Mouse (Mus musculus) thymus, adult 18-20 months (tissue): ENCODE data around the gene Sim2.

Experiments used
- DNase-seq, 2 experiments: peaks; one replicate each; pipeline ENCODE4 v3.0.0; 2022; ENCODE audit warnings: mixed read lengths in 2 of 2

Sim2 gene

DNA sequence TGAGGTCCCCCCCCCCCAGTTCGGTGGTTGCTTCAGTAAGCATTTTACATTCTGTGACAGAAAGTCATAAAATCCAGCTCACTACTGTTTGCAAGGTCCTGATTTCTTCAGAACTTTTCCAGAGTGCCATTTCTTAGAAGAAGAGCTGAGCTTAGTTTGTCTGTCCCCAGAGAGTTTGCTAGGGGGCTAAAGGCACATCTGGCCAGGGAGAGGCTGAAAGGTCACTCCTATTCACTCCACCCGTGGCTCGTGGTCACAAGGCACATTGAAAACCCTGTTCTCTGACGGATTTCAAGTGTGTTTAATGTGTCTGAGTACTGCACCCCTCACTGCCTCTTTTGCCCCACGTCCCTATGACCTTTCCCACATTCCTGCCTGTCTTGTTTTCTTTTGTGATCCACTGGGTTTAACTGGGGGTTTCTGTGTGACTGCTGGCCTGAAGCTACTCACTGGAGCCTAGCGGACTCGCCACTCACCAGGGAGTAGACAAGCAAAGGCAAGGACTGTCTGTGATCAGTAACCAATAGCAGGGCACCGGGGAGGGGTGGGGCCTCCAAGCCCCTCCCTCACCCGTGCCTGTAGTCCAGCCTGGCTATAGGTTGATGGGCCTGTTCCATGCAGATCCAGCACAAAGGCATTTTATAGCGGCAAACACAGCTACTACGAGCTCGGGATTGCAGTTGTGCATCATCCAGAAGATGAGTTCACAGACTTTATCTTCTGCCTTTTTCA lies 13.2 kb downstream of the Sim2 start:
- no peak for DNase-seq

DNA sequence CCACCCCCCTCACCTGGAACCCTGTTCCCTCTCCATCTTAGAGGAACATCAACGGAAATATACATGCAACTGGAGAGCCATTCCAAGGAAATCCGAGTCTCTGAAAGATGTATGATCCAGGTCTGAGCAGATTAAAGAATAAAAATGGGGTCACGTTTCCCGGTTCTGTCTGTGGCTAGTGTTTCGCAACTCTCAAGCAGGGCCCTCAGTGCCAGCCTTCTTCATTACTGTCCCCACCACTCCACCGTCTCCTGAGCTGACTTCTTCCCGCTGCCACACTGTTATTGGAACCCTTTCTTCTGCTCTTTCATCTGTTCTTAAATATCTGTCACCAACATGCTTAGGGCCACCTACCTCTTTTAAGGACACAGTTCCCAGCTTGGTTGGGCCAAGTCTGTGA lies 28.4 kb downstream of the Sim2 start:
- DNase-seq: no peak

DNA sequence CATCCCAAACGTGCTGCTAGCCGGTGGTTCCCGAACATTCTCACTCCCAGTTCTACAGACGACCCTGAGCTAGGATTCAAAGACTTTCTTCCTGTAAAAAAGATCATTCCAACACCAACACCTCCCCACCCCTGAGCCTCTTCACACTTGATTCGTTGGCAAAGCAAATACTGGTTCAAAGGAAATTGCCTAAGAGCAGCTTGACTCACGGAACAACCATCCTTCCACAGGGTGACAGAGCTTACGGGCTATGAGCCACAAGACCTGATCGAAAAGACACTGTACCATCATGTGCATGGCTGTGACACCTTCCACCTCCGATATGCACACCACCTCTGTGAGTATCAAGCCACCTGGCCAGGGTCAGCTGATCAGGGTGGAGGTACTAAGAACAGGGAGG lies 30.0 kb downstream of the Sim2 start:
- DNase-seq: no peak

DNA sequence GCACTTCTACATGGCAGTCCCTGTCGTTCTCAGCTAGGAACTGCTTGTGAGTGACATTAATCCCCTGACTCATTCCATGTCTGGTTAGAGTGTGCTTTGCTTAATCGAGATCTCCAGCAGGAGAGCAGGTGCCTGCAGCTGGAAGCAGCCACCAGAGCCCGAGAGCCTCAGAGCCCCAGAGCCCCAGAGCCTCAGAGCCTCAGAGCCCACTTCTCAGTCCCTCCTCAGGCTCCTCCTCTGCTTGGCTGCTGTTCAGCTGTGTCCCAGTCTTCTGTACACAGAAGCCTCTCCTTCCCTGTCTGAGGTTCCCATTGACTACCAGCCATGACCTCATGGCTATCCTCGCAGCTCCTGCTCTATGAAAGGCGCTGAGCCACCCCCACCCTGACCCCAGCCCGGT lies 32.6 kb downstream of the Sim2 start:
- no peak for DNase-seq

DNA sequence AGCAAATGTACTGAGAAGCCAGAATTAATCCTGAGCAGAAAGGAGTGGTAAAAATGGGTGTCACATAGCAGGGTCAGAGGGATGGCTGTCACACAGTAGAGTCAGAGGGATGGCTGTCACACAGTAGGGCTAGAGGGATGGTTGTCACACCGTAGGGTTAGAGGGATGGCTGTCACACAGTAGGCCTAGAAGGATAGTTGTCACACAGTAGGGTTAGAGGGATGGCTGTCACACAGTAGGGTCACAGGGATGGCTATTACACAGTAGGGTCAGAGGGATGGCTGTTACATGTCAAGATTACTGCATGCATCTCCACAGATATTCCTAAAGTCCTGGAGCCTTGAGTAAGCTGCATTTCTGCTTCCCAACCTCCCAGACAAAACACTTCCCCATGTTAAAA lies 33.7 kb downstream of the Sim2 start:
- DNase-seq: no peak

GRCm38 (mm10) chr16:94122347-94122746 lies 37.6 kb downstream of the Sim2 start:
- no peak for DNase-seq

DNA sequence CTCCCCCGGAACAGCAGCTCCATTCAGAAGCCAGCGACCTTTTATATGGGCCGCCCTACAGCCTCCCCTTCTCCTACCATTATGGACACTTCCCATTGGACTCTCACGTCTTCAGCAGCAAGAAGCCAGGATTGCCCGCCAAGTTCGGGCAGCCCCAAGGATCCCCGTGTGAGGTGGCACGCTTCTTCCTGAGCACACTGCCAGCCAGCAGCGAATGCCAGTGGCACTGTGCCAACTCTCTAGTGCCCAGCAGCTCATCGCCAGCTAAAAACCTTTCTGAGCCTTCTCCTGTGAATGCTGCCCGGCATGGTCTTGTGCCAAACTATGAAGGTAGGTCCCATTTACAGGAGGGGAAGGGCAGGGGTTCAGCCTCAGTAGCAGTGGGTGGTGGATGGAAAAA lies 38.5 kb downstream of the Sim2 start:
- no peak for DNase-seq

DNA sequence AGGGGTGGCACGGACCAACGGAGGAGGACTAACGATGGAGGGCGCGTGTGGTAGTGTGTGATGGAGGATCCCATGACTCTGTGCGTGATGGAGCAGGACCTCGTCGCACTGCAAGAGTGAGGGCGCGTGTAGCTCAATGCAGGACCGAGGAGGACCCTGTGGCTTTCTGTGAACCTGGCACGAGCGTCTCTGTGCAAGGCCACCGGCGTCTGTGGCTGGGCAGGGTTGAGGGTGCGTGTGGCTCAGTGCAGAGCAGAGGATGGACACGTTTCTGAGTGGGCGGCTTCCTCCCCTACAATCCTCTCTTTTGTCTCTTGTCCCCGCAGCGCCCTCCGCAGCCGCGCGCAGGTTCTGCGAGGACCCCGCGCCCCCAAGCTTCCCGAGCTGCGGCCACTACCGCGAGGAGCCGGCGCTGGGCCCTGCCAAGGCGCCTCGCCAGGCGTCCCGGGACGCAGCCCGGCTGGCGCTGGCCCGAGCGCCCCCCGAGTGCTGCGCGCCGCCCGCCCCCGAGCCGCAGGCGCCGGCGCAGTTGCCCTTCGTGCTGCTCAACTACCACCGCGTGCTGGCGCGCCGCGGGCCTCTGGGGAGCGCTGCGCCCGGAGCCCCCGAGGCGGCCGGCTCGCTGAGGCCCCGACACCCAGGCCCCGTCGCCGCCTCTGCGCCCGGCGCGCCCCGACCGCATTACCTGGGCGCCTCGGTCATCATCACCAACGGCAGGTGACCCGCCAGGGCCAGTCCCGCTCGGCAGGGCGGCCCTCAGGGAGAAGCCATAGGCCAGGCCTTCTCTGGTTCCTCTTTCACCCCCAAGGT lies 40.6 kb downstream of the Sim2 start:
- no peak for DNase-seq

DNA sequence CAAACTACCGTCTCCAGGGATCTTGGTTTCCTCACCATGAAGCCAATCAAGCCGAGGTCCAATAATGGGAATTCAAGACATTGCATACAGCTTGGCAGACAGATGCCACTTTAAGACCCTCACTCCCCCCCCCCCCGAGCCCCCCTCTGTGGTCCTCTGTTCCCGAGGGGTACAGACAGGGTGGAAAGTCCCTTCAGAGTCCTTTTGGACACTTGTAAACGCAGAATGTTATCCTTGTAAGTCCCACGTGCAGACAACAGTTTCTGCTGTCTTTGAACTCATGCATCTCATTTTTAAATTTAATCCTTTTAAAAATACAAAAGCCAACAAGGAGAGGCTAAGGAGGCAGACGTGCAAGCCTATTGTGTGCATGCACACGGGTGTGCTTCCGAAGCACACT lies 41.5 kb downstream of the Sim2 start:
- DNase-seq: no peak

DNA sequence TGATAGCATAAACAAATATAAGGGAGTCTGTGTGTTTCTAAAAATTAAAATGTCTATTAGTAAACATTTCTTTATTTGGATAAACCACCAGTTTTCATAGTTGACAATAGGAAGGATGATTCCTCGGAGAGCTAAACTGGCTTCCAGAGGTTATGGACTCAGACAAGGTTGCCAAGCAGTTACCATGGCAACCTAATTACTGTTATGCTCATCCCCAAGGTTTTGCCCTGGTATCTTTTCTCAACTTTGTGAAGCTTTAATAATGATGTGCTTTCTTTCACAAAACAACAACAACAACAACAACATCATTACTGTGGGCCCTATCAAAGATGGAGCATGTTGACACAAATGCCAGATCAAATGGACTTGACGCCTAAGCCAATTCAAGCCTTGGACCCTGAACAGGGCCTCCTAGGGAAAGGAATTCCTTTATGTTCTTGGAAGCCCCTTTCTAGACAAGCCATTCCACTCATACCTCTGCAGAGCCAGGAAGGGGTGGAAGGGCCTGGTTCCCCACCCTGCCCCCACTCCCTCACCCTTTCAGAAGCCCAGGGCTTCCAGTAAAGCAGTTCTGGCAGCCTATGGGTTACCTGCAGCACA lies 43.6 kb downstream of the Sim2 start:
- DNase-seq: no peak

GRCm38 (mm10) chr16:94134218-94134617 lies 49.5 kb downstream of the Sim2 start:
- no peak for DNase-seq

GRCm38 (mm10) chr16:94140746-94141145 lies 56.0 kb downstream of the Sim2 start:
- no peak for DNase-seq

GRCm38 (mm10) chr16:94143325-94143724 lies 58.6 kb downstream of the Sim2 start:
- DNase-seq: no peak

DNA sequence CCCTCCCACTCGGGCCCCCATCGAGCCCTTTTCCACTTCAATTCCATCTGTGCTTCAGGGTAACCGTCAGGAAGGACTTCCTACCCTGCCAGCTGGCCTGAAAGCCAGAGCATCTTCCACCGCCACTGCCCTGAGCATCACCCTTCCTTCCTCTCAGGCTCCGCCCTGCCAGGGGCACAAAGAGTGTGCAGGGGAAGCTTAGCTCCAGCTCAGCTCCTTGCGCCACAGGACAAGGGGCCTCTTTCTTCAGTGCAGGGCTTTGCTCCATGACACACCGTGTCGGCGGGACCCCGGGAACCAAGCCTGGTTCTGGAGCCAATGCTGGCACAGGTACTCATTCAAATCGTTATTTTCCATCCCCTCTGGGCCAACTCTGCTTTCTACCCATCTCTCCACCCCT lies 63.4 kb downstream of the Sim2 start:
- no peak for DNase-seq

DNA sequence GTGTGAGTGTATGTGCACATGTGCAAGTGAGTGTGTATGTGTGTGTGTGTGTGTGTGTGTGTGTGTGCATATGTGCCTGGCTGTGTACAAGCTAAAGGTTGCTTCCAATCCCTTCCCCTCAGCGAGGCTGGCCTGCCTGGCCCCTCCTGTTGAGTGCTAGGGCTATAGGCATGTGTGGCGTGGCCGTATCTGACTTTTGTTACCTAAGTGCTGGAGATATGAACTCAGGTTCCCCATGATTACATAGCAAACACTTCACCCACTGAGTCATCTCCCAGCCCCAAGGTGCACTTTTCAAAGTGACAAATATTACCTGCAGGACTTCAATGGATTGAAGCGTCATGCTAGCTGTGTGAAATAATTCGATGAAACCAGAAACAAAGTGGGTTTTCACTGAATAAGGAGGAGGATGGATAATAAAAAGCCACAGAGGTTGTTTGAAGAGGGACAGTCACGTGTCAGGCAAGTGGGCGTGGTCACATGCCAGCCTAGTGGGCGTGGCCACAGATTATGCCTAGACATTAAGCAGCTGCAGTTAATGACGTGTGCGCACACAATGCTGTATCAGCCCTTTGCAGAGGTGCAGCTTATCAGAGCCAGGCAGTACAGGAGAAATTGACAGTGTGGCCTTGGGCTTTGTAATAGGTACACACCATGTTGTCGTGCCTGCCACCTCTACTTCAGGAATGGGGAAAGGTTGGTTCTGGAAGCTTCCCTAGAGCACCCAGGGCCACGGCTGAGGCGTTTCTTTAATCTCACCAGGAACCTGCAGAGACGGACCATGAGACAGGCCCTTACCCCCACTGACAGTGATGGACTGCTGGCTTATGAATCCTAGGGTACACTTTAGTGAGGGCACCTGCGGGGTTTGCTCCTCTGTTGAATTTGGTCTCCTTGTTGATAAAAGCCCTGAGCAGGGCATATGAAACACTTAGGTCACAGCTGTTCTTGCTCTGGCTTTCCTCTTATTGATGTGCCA lies 65.7 kb downstream of the Sim2 start:
- DNase-seq: no peak

GRCm38 (mm10) chr16:94155041-94155653 lies 70.4 kb downstream of the Sim2 start:
- DNase-seq: no peak

DNA sequence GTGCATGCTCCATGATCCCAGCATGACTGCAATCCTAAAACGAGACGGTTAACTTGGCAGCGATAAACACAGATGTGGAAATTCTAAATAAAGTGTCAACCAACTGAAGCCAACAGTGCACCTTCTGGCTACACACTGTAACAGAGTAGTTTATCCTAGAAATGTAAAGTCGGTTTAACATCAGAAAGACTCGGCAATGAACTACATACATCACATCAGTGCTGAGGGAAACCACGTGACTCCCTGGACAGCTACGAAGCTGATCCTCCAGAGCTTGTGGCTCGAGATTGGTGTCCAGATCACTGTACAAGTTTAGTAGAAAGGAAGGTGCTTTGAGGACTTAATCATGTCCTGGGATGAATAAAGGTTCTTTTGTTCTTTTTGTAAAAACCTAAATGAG lies 73.1 kb downstream of the Sim2 start:
- DNase-seq: no peak

- DNase-seq: no peak
These were observed 77.3 kb downstream of the Sim2 start for GRCm38 (mm10) chr16:94162000-94162399.

DNA sequence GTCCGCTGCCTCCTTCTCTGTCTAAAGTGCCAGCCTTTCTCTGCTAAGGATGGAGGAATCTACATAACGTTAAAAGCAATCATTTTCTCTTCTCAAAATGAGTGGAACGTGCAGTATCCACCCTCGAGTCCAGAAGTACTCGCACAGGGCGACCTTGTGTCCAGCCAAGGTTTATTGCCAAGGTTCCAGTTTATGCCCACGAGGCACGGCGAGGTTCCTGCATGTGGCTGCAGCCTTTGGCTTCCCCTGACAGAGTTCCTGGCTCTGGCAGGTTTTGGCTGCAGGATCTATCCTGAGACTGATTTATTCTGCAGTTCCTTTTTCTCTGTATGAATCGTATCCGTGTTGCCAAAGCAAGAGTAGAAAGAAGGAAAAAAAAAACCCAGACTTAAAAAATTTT lies 78.3 kb downstream of the Sim2 start:
- no peak for DNase-seq

- no peak for DNase-seq
These were observed 79.5 kb downstream of the Sim2 start for GRCm38 (mm10) chr16:94164236-94164635.

- DNase-seq: no peak
These were observed 80.2 kb downstream of the Sim2 start for GRCm38 (mm10) chr16:94164978-94165377.
